Mouse (Mus musculus): ENCODE measurements around the gene Nav2. TPM values are rescaled to one million over a fixed set of nuclear protein-coding genes. Genes with fewer than 3 reads are reported as not detected.

The Nav2 gene
- polyA plus RNA-seq, 1 experiment from 2014 or later, result 26.2 TPM

- Histone ChIP-seq H3K27ac (no peak overlapping the region), H3K36me3 (replicated peaks) (no peaks in the 10 kb centered on the region), H3K4me3 (no peak overlapping the region), H3K9me3 (no peaks in the 10 kb centered on the region), H3K27me3 (replicated peaks) (no peaks in the 10 kb centered on the region; the same call in 1 of the 2 replicates), H3K9ac (no peak overlapping the region), H3K4me2 (no peak overlapping the region), H3K4me1 (peaks cover 9% of the 10 kb centered on the region)
- 83% methylated on average over 8 of the region's 8 CpGs for WGBS
- no peak for ATAC-seq (replicated peaks)
These were observed 219.7 kb downstream of the Nav2 start for GRCm38 (mm10) chr7:49128224-49128623.

- Histone ChIP-seq H3K4me1 (peaks cover 11% of the 10 kb centered on the region), H3K9me3 (no peaks in the 10 kb centered on the region), H3K4me3 (no peak overlapping the region), H3K4me2 (no peak overlapping the region), H3K36me3 (replicated peaks) (no peaks in the 10 kb centered on the region), H3K9ac (no peak overlapping the region), H3K27ac (no peak overlapping the region), H3K27me3 (replicated peaks) (no peaks in the 10 kb centered on the region)
- ATAC-seq (replicated peaks), result peak; percentile 75
- 28% methylated on average over 10 of the region's 10 CpGs for WGBS
These were observed 224.4 kb downstream of the Nav2 start for GRCm38 (mm10) chr7:49132851-49133351.

- ATAC-seq (replicated peaks), result no peak
- 80% methylated on average over 5 of the region's 5 CpGs for WGBS
These were observed 225.9 kb downstream of the Nav2 start for GRCm38 (mm10) chr7:49134396-49134795.

GRCm38 (mm10) chr7:49139762-49140161 is 231.2 kb downstream of the Nav2 start:
- H3K4me3 ChIP-seq, result no peak overlapping the region
- WGBS, result 96% methylated on average over 2 of the region's 2 CpGs
- no peaks in the 10 kb centered on the region for H3K9me3 ChIP-seq
- no peak overlapping the region for H3K4me2 ChIP-seq
- H3K27ac ChIP-seq, result no peak overlapping the region
- no peaks in the 10 kb centered on the region for H3K4me1 ChIP-seq
- H3K9ac ChIP-seq, result no peak overlapping the region
- ATAC-seq (replicated peaks), result no peak
- no peaks in the 10 kb centered on the region for H3K27me3 ChIP-seq (replicated peaks)
- H3K36me3 ChIP-seq (replicated peaks), result no peaks in the 10 kb centered on the region

More at GRCm38 (mm10) chr7:49134396-49134795, 225.9 kb downstream of the Nav2 start:
- Histone ChIP-seq H3K36me3 (replicated peaks) (no peaks in the 10 kb centered on the region), H3K9me3 (no peaks in the 10 kb centered on the region), H3K27me3 (replicated peaks) (no peaks in the 10 kb centered on the region), H3K4me2 (no peak overlapping the region), H3K27ac (no peak overlapping the region), H3K4me1 (peaks cover 11% of the 10 kb centered on the region), H3K9ac (no peak overlapping the region), H3K4me3 (no peak overlapping the region)

- no peak for ATAC-seq (replicated peaks)
- H3K9me3 ChIP-seq, result no peaks in the 10 kb centered on the region
- H3K4me2 ChIP-seq, result no peak overlapping the region
- peaks cover 21% of the 10 kb centered on the region for H3K4me1 ChIP-seq
- H3K27ac ChIP-seq, result no peak overlapping the region
- H3K27me3 ChIP-seq (replicated peaks), result no peaks in the 10 kb centered on the region
- 77% methylated on average over 7 of the region's 7 CpGs for WGBS
- H3K36me3 ChIP-seq (replicated peaks), result no peaks in the 10 kb centered on the region
- H3K4me3 ChIP-seq, result no peak overlapping the region
- no peak overlapping the region for H3K9ac ChIP-seq
These were observed 235.4 kb downstream of the Nav2 start for GRCm38 (mm10) chr7:49143966-49144365.

- Histone ChIP-seq H3K27me3 (replicated peaks) (no peaks in the 10 kb centered on the region), H3K4me2 (no peak overlapping the region)
These were observed 237.5 kb downstream of the Nav2 start for GRCm38 (mm10) chr7:49145749-49146670.

GRCm38 (mm10) chr7:49152297-49152696 is 243.8 kb downstream of the Nav2 start:
- ATAC-seq (replicated peaks), result peak; percentile 76
- Histone ChIP-seq H3K4me3 (no peak overlapping the region), H3K9me3 (no peaks in the 10 kb centered on the region), H3K4me1 (peaks cover 6% of the 10 kb centered on the region; the same call in 1 of the 2 replicates), H3K27ac (peak overlapping the region; percentile 20; the same call in 1 of the 2 replicates), H3K4me2 (no peak overlapping the region), H3K36me3 (replicated peaks) (no peaks in the 10 kb centered on the region), H3K27me3 (replicated peaks) (no peaks in the 10 kb centered on the region), H3K9ac (no peak overlapping the region)
- WGBS, result 62% methylated on average over 5 of the region's 5 CpGs

More at GRCm38 (mm10) chr7:49145749-49146670, 237.5 kb downstream of the Nav2 start:
- Histone ChIP-seq H3K9me3 (no peaks in the 10 kb centered on the region), H3K27ac (peak overlapping the region; percentile 75), H3K9ac (peak overlapping the region; percentile 11; the same call in 1 of the 2 replicates), H3K36me3 (replicated peaks) (no peaks in the 10 kb centered on the region), H3K4me1 (peaks cover 21% of the 10 kb centered on the region), H3K4me3 (no peak overlapping the region)
- 24% methylated on average over 22 of the region's 22 CpGs for WGBS
- ATAC-seq (replicated peaks), result peak; percentile 70

- ATAC-seq (replicated peaks), result peak; percentile 41; the same call in 1 of the 2 replicates
- no peak overlapping the region for H3K4me2 ChIP-seq
- H3K36me3 ChIP-seq (replicated peaks), result no peaks in the 10 kb centered on the region
- WGBS, result 69% methylated on average over 9 of the region's 9 CpGs
- H3K9me3 ChIP-seq, result no peaks in the 10 kb centered on the region
- H3K27ac ChIP-seq, result peak overlapping the region; percentile 20; the same call in 1 of the 2 replicates
- no peak overlapping the region for H3K9ac ChIP-seq
- no peaks in the 10 kb centered on the region for H3K27me3 ChIP-seq (replicated peaks)
- H3K4me1 ChIP-seq, result peaks cover 6% of the 10 kb centered on the region; the same call in 1 of the 2 replicates
- H3K4me3 ChIP-seq, result no peak overlapping the region
These were observed 244.2 kb downstream of the Nav2 start for GRCm38 (mm10) chr7:49152713-49153112.

GRCm38 (mm10) chr7:49158641-49159381 is 250.3 kb downstream of the Nav2 start:
- ATAC-seq (replicated peaks), result no peak; the same call in 1 of the 2 replicates
- 72% methylated on average over 12 of the region's 12 CpGs for WGBS
- Histone ChIP-seq H3K9ac (no peak overlapping the region), H3K4me1 (peaks cover 34% of the 10 kb centered on the region), H3K4me2 (no peak overlapping the region), H3K9me3 (no peaks in the 10 kb centered on the region), H3K4me3 (no peak overlapping the region), H3K36me3 (replicated peaks) (no peaks in the 10 kb centered on the region), H3K27ac (no peak overlapping the region), H3K27me3 (replicated peaks) (no peaks in the 10 kb centered on the region)

- no peak overlapping the region for H3K4me3 ChIP-seq
- H3K4me1 ChIP-seq, result peaks cover 43% of the 10 kb centered on the region
- no peak for ATAC-seq (replicated peaks)
- no peak overlapping the region for H3K27ac ChIP-seq
- 81% methylated on average over 18 of the region's 18 CpGs for WGBS
- no peaks in the 10 kb centered on the region for H3K36me3 ChIP-seq (replicated peaks)
- H3K27me3 ChIP-seq (replicated peaks), result no peaks in the 10 kb centered on the region
- no peaks in the 10 kb centered on the region for H3K9me3 ChIP-seq
- H3K4me2 ChIP-seq, result no peak overlapping the region
- no peak overlapping the region for H3K9ac ChIP-seq
These were observed 251.4 kb downstream of the Nav2 start for GRCm38 (mm10) chr7:49159646-49160555.

GRCm38 (mm10) chr7:49162079-49162478 is 253.6 kb downstream of the Nav2 start:
- peaks cover 52% of the 10 kb centered on the region for H3K4me1 ChIP-seq
- no peak overlapping the region; the same call in 1 of the 2 replicates for H3K27ac ChIP-seq
- H3K9me3 ChIP-seq, result no peaks in the 10 kb centered on the region
- no peak for ATAC-seq (replicated peaks)
- 43% methylated on average over 9 of the region's 9 CpGs for WGBS
- no peak overlapping the region for H3K9ac ChIP-seq
- H3K27me3 ChIP-seq (replicated peaks), result no peaks in the 10 kb centered on the region
- H3K4me2 ChIP-seq, result no peak overlapping the region
- H3K36me3 ChIP-seq (replicated peaks), result no peaks in the 10 kb centered on the region
- no peak overlapping the region for H3K4me3 ChIP-seq
